Mouse (Mus musculus): ENCODE data around the gene Kcna5. TPM values are rescaled to one million over a fixed set of nuclear protein-coding genes. Genes with fewer than 3 reads are reported as not detected.

Kcna5 gene
- polyA plus RNA-seq, 1 experiment = not detected

DNA sequence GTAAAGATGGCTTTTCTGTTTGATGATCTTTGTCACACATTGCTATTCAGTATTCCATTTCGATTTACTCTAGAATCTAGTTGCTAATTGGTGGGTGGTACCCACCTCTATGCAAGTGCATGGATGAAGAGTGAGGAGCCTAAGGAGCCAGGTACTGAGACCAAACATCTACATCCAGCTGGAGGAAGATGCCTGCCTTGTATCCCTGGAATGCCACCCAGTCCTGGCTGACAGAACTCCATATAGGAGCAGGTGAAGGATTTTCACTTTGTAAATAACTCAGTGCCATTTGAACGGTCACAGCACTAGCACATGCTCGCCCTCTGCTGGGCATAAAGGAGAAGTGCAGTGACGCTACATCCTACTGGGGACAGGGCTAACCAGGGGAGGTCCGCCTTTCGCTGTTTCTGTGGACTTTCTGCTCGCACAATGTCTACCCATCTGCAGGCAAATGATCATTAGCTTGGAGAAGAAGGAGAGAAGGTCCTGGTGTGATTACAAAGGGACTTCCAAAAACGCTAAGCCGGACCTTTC, 16.7 kb upstream of the Kcna5 start:
- H3ac ChIP-seq (ENCODE audit: control insufficient read depth, insufficient read length, low read depth) = no peak overlapping the region
- H3K79me3 ChIP-seq (ENCODE audit: low read depth) = no peaks in the 10 kb centered on the region
- peaks cover 62% of the 10 kb centered on the region for H3K27me3 ChIP-seq (ENCODE audit: control insufficient read depth, insufficient read depth, insufficient read length)
- TF ChIP-seq CTCF (IDR thresholded peaks at IDR 0.05; ENCODE audit: control insufficient read depth, insufficient read depth, insufficient read length) (peak; percentile 75), MYOD1 (IDR thresholded peaks at IDR 0.05; ENCODE audit: control insufficient read depth, insufficient read length, low read depth) (no peak)
- no peak overlapping the region for H3K4me3 ChIP-seq (ENCODE audit: insufficient read depth, poor library complexity, severe bottlenecking)
- no peaks in the 10 kb centered on the region for H3K36me3 ChIP-seq (ENCODE audit: control insufficient read depth, insufficient read depth)
- no peaks in the 10 kb centered on the region for H3K79me2 ChIP-seq (ENCODE audit: control insufficient read depth, insufficient read depth)

- peaks cover 69% of the 10 kb centered on the region for H3K27me3 ChIP-seq (ENCODE audit: control insufficient read depth, insufficient read depth, insufficient read length)
- TF ChIP-seq MYOD1 (IDR thresholded peaks at IDR 0.05; ENCODE audit: control insufficient read depth, insufficient read length, low read depth) = no peak
- no peak for TF ChIP-seq USF1 (IDR thresholded peaks at IDR 0.05; ENCODE audit: low read depth)
- TF ChIP-seq FOSL1 (IDR thresholded peaks at IDR 0.05; ENCODE audit: insufficient read depth, low read length, poor library complexity, severe bottlenecking) = no peak
- no peak for TF ChIP-seq MAX (IDR thresholded peaks at IDR 0.05)
- TF ChIP-seq CEBPB (IDR thresholded peaks at IDR 0.05; ENCODE audit: low read depth) = no peak
- no peak for TF ChIP-seq CTCF (IDR thresholded peaks at IDR 0.05; ENCODE audit: control insufficient read depth, insufficient read depth, insufficient read length)
- TF ChIP-seq MYOG (IDR thresholded peaks at IDR 0.05; ENCODE audit: control insufficient read depth, extremely low read depth, insufficient read length) = no peak
- no peak overlapping the region for H3ac ChIP-seq (ENCODE audit: control insufficient read depth, insufficient read length, low read depth)
- no peaks in the 10 kb centered on the region for H3K79me2 ChIP-seq (ENCODE audit: control insufficient read depth, insufficient read depth)
- H3K4me3 ChIP-seq (ENCODE audit: insufficient read depth, poor library complexity, severe bottlenecking) = no peak overlapping the region
- H3K79me3 ChIP-seq (ENCODE audit: low read depth) = no peaks in the 10 kb centered on the region
- no peaks in the 10 kb centered on the region for H3K36me3 ChIP-seq (ENCODE audit: control insufficient read depth, insufficient read depth)
Measured at GRCm38 (mm10) chr6:126544107-126545036, 9.2 kb upstream of the Kcna5 start.

DNA sequence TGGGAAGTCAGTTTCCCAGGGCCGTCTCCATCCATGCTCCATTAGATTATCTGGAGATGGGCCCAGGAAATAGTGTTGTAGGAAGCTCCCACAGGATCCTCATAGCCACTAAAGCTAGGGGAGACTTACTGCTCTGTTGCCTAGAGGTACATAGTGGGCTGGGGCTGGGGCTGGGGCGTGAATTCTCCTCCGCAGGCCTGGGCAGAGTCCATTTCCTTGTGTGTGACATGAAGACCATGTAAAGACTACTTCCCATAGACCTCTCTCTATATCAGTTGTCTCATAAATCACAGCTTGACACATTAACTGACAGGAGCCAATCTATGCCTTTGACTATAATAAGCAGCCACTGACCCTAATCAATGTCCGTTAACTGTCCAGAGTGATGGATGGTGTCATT, 7.5 kb upstream of the Kcna5 start:
- H3K79me3 ChIP-seq (ENCODE audit: low read depth) = no peaks in the 10 kb centered on the region
- H3K27me3 ChIP-seq (ENCODE audit: control insufficient read depth, insufficient read depth, insufficient read length) = peaks cover 61% of the 10 kb centered on the region
- no peaks in the 10 kb centered on the region for H3K79me2 ChIP-seq (ENCODE audit: control insufficient read depth, insufficient read depth)
- no peak overlapping the region for H3K4me3 ChIP-seq (ENCODE audit: insufficient read depth, poor library complexity, severe bottlenecking)
- no peaks in the 10 kb centered on the region for H3K36me3 ChIP-seq (ENCODE audit: control insufficient read depth, insufficient read depth)
- H3ac ChIP-seq (ENCODE audit: control insufficient read depth, insufficient read length, low read depth) = no peak overlapping the region
- TF ChIP-seq USF1 (IDR thresholded peaks at IDR 0.05; ENCODE audit: low read depth) = no peak

GRCm38 (mm10) chr6:126537512-126537911, 2.3 kb upstream of the Kcna5 start:
- Histone ChIP-seq H3K36me3 (ENCODE audit: control insufficient read depth, insufficient read depth) (no peaks in the 10 kb centered on the region), H3ac (ENCODE audit: control insufficient read depth, insufficient read length, low read depth) (no peak overlapping the region), H3K79me3 (ENCODE audit: low read depth) (no peaks in the 10 kb centered on the region), H3K27me3 (ENCODE audit: control insufficient read depth, insufficient read depth, insufficient read length) (peaks cover 45% of the 10 kb centered on the region), H3K4me3 (ENCODE audit: insufficient read depth, poor library complexity, severe bottlenecking) (no peak overlapping the region), H3K79me2 (ENCODE audit: control insufficient read depth, insufficient read depth) (no peaks in the 10 kb centered on the region)
- TF ChIP-seq USF1 (IDR thresholded peaks at IDR 0.05; ENCODE audit: low read depth) (no peak), CEBPB (IDR thresholded peaks at IDR 0.05; ENCODE audit: low read depth) (no peak), CTCF (IDR thresholded peaks at IDR 0.05; ENCODE audit: control insufficient read depth, insufficient read depth, insufficient read length) (no peak), MYOG (IDR thresholded peaks at IDR 0.05; ENCODE audit: control insufficient read depth, extremely low read depth, insufficient read length) (no peak), FOSL1 (IDR thresholded peaks at IDR 0.05; ENCODE audit: insufficient read depth, low read length, poor library complexity, severe bottlenecking) (no peak), MYOD1 (IDR thresholded peaks at IDR 0.05; ENCODE audit: control insufficient read depth, insufficient read length, low read depth) (no peak), MAX (IDR thresholded peaks at IDR 0.05) (no peak)

DNA sequence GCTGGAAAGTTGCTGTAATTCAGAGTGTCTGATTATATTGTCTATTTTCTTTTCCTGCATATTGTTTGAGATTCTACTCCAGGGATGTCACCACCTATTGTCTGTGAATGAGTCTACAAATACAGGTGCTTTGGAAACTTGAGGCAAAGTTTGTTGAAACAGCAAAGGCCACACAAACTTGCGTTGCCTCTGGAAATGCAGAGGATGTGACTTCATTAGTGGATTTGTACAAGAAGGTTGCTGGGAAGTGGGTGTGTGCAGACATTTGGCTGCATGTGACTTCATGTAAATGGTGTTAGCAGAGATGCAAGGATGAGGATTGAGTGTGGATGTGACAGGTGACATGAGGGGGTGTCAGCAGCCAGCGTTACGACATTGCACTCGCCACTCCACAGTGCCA, 1.7 kb upstream of the Kcna5 start:
- no peak overlapping the region for H3K4me3 ChIP-seq (ENCODE audit: insufficient read depth, poor library complexity, severe bottlenecking)
- no peaks in the 10 kb centered on the region for H3K79me3 ChIP-seq (ENCODE audit: low read depth)
- peaks cover 41% of the 10 kb centered on the region for H3K27me3 ChIP-seq (ENCODE audit: control insufficient read depth, insufficient read depth, insufficient read length)
- TF ChIP-seq CEBPB (IDR thresholded peaks at IDR 0.05; ENCODE audit: low read depth) (no peak), USF1 (IDR thresholded peaks at IDR 0.05; ENCODE audit: low read depth) (no peak), MYOG (IDR thresholded peaks at IDR 0.05; ENCODE audit: control insufficient read depth, extremely low read depth, insufficient read length) (no peak)
- no peak overlapping the region for H3ac ChIP-seq (ENCODE audit: control insufficient read depth, insufficient read length, low read depth)
- no peaks in the 10 kb centered on the region for H3K79me2 ChIP-seq (ENCODE audit: control insufficient read depth, insufficient read depth)
- no peaks in the 10 kb centered on the region for H3K36me3 ChIP-seq (ENCODE audit: control insufficient read depth, insufficient read depth)

DNA sequence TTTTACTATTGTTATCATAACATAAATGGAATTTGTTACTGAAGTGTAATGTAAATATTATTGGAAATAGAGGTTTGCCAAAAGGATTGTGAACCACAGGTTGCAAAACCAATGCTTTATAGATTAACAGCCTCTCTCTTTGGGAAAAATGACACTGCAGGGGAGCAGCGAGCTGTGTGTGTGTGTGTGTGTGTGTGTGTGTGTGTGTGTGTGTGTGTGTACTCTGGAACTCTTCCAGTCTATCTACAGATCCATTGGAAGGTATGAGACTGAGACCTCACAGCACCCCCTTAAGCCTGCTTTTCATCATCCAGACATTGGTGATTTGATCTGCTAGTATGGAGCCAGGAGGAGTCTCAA, 679 bp upstream of the Kcna5 start:
- no peak overlapping the region for H3ac ChIP-seq (ENCODE audit: control insufficient read depth, insufficient read length, low read depth)
- no peaks in the 10 kb centered on the region for H3K36me3 ChIP-seq (ENCODE audit: control insufficient read depth, insufficient read depth)
- H3K4me3 ChIP-seq (ENCODE audit: insufficient read depth, poor library complexity, severe bottlenecking) = no peak overlapping the region
- no peaks in the 10 kb centered on the region for H3K79me2 ChIP-seq (ENCODE audit: control insufficient read depth, insufficient read depth)
- no peak for TF ChIP-seq USF1 (IDR thresholded peaks at IDR 0.05; ENCODE audit: low read depth)
- TF ChIP-seq CEBPB (IDR thresholded peaks at IDR 0.05; ENCODE audit: low read depth) = no peak
- TF ChIP-seq MYOG (IDR thresholded peaks at IDR 0.05; ENCODE audit: control insufficient read depth, extremely low read depth, insufficient read length) = no peak
- TF ChIP-seq MAX (IDR thresholded peaks at IDR 0.05) = no peak
- no peak for TF ChIP-seq CTCF (IDR thresholded peaks at IDR 0.05; ENCODE audit: control insufficient read depth, insufficient read depth, insufficient read length)
- no peak for TF ChIP-seq FOSL1 (IDR thresholded peaks at IDR 0.05; ENCODE audit: insufficient read depth, low read length, poor library complexity, severe bottlenecking)
- TF ChIP-seq MYOD1 (IDR thresholded peaks at IDR 0.05; ENCODE audit: control insufficient read depth, insufficient read length, low read depth) = no peak
- peaks cover 34% of the 10 kb centered on the region for H3K27me3 ChIP-seq (ENCODE audit: control insufficient read depth, insufficient read depth, insufficient read length)
- no peaks in the 10 kb centered on the region for H3K79me3 ChIP-seq (ENCODE audit: low read depth)

Measured in C2C12 (cell line).